Mouse (Mus musculus): ENCODE measurements around the gene P2rx3.

Gene P2rx3

DNA sequence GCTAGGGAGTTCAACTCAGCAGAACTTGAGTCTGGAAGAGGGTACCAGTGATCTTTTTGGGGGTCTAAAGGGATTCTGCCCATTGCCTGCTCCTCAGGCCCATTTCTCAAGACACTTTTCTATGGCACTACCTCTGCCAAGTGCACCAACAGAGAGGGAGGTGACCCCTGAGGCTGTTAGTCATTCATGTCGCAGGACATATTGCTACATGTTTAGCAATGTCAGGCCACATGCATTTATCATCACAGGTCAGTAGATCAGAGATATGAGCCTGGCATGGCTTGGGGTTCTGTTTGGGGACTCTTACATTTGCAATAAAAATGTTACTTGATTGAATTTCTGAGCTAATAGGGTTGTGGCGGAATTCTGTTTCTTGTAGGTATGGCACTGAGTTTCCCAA is 61.7 kb downstream of the P2rx3 start:
- DNase-seq = no peak

DNA sequence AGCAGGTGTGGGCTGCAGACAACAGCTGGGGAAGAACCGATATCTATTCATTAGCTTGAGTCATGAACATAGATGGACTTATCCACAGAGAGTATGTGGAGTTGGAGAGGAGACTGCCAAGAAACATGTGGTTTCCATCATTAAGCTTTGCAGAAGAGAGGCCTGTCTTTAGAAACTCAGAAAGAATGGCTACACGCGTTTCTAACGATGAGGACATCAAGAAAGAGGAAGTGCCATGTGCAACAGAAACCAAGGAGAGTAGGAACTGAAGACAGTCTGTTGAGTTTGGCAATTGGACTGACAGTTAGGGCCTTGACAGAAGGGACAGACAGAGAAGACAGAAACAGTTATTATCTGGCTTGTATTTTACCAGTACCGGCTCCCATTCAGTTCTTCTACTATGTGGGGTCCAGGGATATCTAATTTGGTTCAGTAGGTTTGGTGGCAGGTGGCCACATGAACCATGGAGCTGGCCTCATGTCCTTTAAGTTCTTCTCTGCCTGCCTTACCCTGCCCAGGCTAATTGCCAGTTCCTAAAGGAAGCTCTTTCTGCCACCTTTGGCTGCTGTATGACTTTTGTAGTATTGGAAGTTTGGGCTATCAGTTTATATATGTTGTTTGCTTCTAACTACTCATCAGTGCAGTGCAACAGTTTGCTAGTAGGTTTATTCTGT is 69.8 kb downstream of the P2rx3 start:
- DNase-seq = no peak

DNA sequence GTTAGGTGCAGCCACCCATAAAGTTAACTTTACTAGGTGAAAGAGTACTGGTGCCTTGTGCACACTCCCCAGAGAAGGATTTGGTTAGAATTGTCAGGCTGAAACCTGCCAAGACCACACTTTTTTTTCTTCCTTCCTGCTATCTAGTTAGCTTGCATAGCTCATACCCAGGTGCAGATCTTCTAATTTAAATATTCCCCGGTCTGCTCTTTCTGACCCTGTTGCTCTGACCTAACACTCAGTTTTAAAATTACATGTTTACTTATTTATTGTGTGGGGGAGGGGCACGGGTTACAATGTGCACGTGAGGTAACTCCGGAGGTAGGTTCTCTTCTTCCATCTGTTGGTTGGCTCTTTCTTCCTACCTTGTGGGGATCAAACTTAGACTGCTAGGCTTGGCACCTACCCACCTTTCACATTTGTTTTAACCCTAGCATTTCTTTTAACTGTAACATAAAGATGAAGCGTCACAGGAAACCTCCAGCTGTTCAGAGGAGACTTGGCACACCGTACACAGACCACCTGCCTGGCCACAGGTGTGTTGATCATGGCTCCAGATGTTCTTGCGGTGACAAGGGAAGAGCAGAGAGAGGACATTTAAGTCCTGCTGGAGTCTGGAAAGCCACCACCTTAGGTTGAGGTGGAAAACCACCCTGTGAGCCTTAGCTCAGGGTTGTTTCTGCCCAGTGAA is 73.0 kb downstream of the P2rx3 start:
- DNase-seq = no peak

DNA sequence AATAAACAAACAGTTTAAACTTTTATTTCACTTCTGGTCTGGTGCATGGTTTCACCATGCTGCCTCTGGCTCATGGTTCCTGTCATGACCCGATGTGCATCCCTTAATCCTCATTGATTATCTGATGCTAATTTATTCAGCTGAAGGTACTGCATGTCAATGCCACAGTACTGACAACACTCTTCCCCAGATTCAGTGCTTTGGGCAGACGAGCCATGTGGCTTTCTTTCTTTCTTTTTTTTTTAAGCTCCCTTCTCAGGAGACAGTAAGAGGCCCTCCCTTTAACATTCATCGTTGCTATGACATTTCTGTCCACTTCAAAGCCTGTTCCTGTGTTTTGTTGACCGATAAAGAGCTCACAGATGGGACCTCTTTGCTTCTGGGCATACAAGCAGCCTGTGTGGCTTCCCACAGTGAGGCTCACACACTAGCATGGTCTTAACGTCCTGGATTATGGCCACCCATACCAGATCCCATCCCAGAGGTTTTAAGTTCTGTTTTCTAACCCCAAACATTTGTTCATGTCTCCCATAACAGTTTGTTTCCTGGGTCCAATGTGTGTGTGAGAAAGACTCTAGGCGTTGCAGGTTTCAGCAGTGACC is 74.3 kb downstream of the P2rx3 start:
- no peak for DNase-seq

DNA sequence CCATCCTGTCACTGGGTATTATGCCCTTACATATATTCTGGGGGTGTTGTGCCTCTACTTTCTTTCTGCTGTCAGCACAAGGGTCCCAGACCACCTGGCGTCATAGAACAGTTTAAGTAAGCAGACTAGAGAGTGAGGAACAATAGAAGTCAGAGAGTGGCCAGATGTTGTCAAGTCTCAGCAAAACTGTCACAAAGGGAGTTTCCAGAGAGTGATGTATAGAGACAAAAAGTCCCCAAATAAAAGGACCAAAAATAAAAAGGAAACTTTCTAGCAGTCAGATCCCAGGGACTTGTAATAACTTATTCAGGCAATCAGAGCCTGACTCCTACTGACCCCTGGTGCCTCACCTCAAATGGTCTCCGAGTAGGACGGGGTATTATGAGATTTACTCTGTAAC is 75.4 kb downstream of the P2rx3 start:
- no peak for DNase-seq

DNA sequence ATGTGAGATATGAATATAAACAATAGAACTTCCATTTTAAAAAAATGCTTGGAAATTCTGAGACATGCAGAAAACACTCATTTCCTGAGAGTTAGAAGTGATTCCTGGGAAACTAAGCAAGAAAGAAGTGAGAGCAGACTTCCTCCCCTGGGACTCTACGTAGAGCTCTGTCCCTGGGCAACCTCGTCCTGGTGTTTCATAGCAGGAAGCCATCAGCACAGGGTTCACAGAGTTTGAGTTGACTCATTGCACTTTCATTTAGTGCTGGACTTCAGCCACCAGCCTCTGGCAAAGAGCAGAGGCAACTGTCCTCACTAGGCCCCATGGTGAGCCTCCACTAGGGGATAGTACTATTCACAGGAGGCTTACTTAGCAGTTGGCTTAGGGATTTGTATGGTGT is 76.0 kb downstream of the P2rx3 start:
- DNase-seq = no peak

DNA sequence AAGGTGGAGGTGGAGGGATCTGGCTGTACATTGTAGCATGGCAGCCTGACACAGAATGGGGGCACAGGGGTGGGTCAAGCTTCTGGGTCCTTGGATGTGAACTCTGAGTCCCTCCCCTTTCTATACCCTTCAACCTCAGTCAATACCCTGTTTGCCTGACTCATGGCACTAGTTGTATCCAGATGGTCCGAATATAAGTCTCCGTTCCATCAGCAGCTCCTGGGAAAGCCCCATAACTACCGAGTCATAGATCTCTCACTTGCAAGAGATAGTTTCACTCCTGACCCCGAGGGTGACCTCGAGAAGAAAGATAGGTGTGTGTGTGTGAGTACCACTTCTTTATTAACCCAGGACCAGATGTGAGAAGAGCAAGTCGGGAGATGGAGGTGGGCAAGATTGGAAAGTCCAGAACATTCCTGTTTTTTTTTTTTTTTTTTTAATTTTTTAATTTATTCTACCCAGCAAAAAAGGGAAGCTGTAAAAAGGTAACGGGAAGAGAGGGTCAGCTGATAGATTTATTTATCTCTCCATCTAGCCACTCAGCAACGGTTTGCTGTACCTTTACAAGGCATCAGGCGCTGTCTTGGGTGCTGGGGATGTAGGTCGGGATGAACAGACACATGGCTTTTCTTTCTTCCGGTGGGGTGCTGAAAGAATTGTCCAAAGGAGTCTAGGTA is 78.5 kb downstream of the P2rx3 start:
- DNase-seq = no peak

DNA sequence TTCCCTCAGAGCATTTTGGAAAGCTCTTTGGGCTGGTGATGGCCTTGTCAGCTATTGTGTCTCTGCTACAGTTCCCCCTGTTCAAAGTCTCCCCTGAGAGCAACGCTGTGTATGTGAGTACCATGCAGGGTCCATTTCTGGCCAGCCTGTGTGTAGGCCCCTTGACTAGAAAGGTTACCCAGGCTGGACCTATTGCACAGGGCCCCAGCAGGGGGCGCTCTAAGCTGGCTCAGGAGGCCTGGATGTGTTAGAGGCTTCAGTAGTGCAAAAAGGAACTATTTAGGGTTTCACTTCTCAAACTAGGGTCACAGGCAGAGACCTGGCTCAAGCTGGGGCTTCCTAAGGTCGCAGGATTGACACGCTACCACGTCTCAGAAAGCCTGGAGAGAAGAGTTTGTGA is 81.0 kb downstream of the P2rx3 start:
- peak; percentile 82 for DNase-seq

DNA sequence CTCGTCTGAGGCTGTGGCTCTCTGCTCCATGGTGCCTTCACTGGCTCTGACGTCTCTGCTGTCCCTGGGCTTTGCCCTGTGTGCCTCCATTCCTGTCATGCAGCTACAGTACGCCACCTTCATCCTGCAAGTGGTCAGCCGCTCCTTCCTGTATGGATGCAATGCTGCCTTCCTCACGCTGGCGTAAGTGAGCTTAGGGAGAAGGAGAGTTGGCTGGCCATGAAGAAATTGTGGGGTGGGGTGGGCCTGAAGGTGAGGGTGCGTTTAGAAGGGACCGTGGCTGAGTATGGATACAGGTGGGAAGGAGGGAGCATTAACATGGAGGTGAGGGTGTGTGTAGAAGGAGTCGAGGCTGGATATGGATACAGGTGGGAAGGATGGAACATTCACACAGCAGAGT is 81.8 kb downstream of the P2rx3 start:
- DNase-seq = no peak

DNA sequence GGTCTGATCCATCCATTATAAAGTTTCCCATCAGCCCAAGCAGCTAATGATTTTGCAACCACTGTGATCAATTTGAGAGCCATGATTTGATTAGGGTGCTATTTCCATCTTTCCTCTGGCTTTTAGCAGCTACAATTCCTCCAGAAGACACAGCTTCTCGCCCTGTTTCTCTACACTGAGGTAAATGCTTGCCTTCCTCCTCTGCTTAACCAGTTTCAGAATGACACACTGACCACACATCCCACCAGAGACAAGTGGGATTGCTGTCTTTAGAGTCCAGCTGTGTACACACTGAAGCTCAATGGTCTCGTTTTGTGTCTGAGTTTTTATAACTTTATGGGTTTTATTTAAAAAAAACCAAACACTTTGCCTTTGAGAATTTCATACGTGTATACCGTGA is 84.6 kb downstream of the P2rx3 start:
- no peak for DNase-seq

DNA sequence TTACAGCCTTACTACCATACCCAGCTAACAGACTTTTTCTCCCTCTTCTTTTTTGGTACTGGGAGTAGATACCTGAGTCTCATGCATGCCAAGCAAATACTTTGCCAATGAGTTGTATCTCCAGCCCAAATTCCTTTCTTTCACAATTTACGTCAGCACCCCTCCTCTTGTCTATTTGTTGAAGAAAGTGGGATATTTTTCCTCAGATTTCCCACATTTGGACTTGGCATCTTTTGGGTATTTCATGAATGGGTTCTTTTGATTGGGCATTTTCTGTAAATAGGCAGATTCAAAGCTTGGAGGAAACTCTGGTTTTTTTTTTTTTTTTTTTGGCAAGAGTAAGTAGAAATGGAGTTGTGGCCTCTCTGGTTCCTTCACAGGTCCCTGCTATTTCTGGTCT is 85.0 kb downstream of the P2rx3 start:
- no peak for DNase-seq

DNA sequence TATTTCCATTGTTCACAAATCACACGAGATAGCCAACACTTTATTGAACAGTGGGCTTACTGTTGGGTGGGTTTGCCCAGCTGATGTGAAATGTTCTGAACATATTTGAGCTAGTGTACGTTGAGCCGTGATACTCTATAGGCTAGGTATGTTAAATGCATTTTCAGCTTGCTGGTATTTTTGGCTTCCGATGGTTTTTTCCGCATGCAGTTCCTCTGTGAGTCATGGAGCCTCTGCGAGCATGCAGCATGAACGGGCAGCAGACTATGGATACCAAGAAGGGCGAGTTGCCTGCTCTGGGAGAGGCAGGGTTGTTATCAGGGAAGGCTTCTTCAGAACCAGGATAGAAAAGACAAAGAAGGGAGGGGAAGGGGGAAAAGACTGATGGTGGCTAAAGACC is 86.2 kb downstream of the P2rx3 start:
- DNase-seq = no peak

DNA sequence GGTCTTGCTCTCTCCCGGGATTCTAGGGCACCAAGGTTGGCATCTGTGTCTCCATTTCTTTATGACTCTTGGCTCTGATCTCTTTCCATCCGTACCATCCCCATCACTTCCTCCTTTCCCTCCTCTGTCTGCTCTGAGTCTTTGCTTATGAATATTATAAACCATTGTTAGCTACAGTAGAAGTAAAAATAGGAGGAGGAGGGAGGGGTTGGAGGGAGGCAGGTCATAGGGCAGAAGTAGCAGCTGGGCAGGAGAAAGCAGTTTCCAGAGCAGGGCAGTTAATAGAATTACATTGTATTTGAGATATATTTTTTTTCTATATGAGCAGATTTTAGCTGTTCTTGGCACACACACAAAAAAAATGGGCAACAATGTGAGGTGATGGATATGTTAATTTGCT is 88.5 kb downstream of the P2rx3 start:
- DNase-seq = no peak
